Mouse (Mus musculus): ENCODE data around the gene Myt1.
"Not testable (repeated sequence)": the region's sequence is repeated elsewhere in the genome, so short reads cannot be mapped to it uniquely, and the experiment has no call there.

The Myt1 gene

GRCm38 (mm10) chr2:181781421-181781820 is 18.3 kb downstream of the Myt1 start:
- no peak for DNase-seq (ENCODE audit: low read depth)

GRCm38 (mm10) chr2:181787852-181788251 is 24.7 kb downstream of the Myt1 start:
- DNase-seq (ENCODE audit: low read depth) = no peak

GRCm38 (mm10) chr2:181789396-181789795 is 26.3 kb downstream of the Myt1 start:
- DNase-seq (ENCODE audit: low read depth) = no peak

- not testable (repeated sequence) for DNase-seq (ENCODE audit: low read depth)
These were observed 30.1 kb downstream of the Myt1 start for GRCm38 (mm10) chr2:181793186-181793585.

GRCm38 (mm10) chr2:181795641-181796130 is 32.6 kb downstream of the Myt1 start:
- DNase-seq (ENCODE audit: low read depth) = no peak

GRCm38 (mm10) chr2:181797672-181798071 is 34.5 kb downstream of the Myt1 start:
- no peak for DNase-seq (ENCODE audit: low read depth)

- no peak for DNase-seq (ENCODE audit: low read depth)
These were observed 66.0 kb downstream of the Myt1 start for GRCm38 (mm10) chr2:181829032-181829650.

GRCm38 (mm10) chr2:181832745-181833144 is 69.6 kb downstream of the Myt1 start:
- no peak for DNase-seq (ENCODE audit: low read depth)

GRCm38 (mm10) chr2:181837372-181838292 is 74.5 kb downstream of the Myt1 start, which contains the start of gene Pcmtd2:
Pcmtd2 (plus strand) TSS chr2:181837854.
- DNase-seq (ENCODE audit: low read depth) = peak; percentile 86

- DNase-seq (ENCODE audit: low read depth) = no peak
These were observed 75.2 kb downstream of the Myt1 start for GRCm38 (mm10) chr2:181838293-181838680.

- DNase-seq (ENCODE audit: low read depth) = no peak
These were observed 82.7 kb downstream of the Myt1 start for GRCm38 (mm10) chr2:181845709-181846394.

GRCm38 (mm10) chr2:181863791-181864535 is 100.8 kb downstream of the Myt1 start, which contains the start of gene Polr3k:
Polr3k (plus strand) TSS chr2:181864337.
- DNase-seq (ENCODE audit: low read depth) = peak; percentile 93

GRCm38 (mm10) chr2:181864536-181864860 is 101.4 kb downstream of the Myt1 start:
- no peak for DNase-seq (ENCODE audit: low read depth)

GRCm38 (mm10) chr2:181866931-181867330 is 103.8 kb downstream of the Myt1 start:
- DNase-seq (ENCODE audit: low read depth) = peak; percentile 58

GRCm38 (mm10) chr2:181871039-181871438 is 107.9 kb downstream of the Myt1 start:
- DNase-seq (ENCODE audit: low read depth) = no peak

Measured in c-Kit-positive CD71-positive TER-119-negative erythroid progenitor cells, embryonic 14.5 days (primary cell).